Mouse (Mus musculus) layer of hippocampus, postnatal 14 days (tissue): ENCODE measurements around the gene Edaradd. TPM values are rescaled to one million over a fixed set of nuclear protein-coding genes. Genes with fewer than 3 reads are reported as not detected.
A peak's percentile ranks its signal among the peaks of the same experiment; 100 is the strongest.

Experiments
- DNase-seq, 2 experiments: peaks; one replicate each; pipeline ENCODE4 v3.0.0; 2021 to 2022; ENCODE audit warnings: low spot score in 2 of 2, mixed read lengths in 1 of 2
- total RNA-seq, 2 experiments: library from RNA; stranded (reverse); gene quantifications; 2 replicates each; pipeline ENCODE4 v1.2.3; 2021

Edaradd gene
- total RNA-seq, 2 experiments from 2014 or later: 0.69 to 0.78 TPM

- DNase-seq: peak; percentile 79 to 87
Measured at GRCm38 (mm10) chr13:12460881-12461729, 59.1 kb downstream of the Edaradd start.

- DNase-seq: peak in 1 of 2 experiments; percentile 62
Measured at GRCm38 (mm10) chr13:12460443-12460842, 59.8 kb downstream of the Edaradd start.

- no peak for DNase-seq
Measured at GRCm38 (mm10) chr13:12456711-12457110, 63.5 kb downstream of the Edaradd start.

GRCm38 (mm10) chr13:12454686-12455390 lies 65.4 kb downstream of the Edaradd start:
- no peak for DNase-seq

GRCm38 (mm10) chr13:12453150-12453549 lies 67.1 kb downstream of the Edaradd start:
- no peak for DNase-seq

- DNase-seq: peak; percentile 29 to 70
Measured at GRCm38 (mm10) chr13:12442008-12442587, 78.1 kb downstream of the Edaradd start.

GRCm38 (mm10) chr13:12440813-12441212 lies 79.4 kb downstream of the Edaradd start:
- no peak for DNase-seq

- peak in 1 of 2 experiments; percentile 34 for DNase-seq
Measured at GRCm38 (mm10) chr13:12439586-12439985, 80.7 kb downstream of the Edaradd start.

- no peak for DNase-seq
Measured at GRCm38 (mm10) chr13:12433843-12434242, 86.4 kb downstream of the Edaradd start.

- no peak for DNase-seq
Measured at GRCm38 (mm10) chr13:12428556-12428955, 91.7 kb downstream of the Edaradd start.

Other genes with a start within 250 kb of the Edaradd start
- 10 to 100 TPM; 21.8 to 23.3 TPM for gene Actn2, start 179.7 kb downstream of the Edaradd start, total RNA-seq
- 10 to 100 TPM; 24.1 to 26.0 TPM for gene Heatr1, start 125.4 kb downstream of the Edaradd start, total RNA-seq
- gene Lgals8, start 55.5 kb downstream of the Edaradd start, total RNA-seq: 10 to 100 TPM; 27.9 to 35.8 TPM
- 10 to 100 TPM; 11.2 TPM for gene Ero1lb, start 45.4 kb upstream of the Edaradd start, total RNA-seq